In the genomic region with DNA sequence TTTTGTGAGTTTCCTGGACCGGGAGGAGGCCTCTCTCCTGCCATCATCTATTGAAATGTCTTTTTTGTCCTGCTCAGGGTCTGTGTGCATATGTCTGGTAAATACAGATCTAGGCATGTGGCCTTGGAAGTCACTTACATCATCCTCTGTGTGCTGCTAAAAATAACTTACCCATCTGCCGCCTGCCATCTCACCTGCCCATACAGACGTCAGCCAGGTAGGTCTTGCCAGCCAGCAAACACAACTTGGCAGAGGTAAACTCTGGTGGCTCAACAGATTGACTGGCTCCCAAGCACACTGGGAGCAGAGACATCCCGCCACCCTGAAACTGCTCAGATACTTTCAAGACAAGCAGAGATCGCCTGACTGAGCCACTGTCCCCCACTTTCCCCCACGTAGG, we compare ENCODE assay signal across 10 mouse cellular contexts.
"Had no signal": no experiment of that assay in that cellular context is flagged by ENCODE, and none has a peak within 500 bp of the region (broad histone marks: within the 10 kb centered on the region; RNA-seq: fewer than 3 reads in every experiment).

No protein-coding gene starts in this region.

- H3K27me3 ChIP-seq: limb, embryonic 15.5 days; midbrain, embryonic 12.5 days had no signal

- H3K4me3 ChIP-seq: limb, embryonic 15.5 days; midbrain, embryonic 12.5 days had no signal

- DNase-seq: kidney, adult 2 months; kidney, postnatal 25 days; lung, adult 18-20 months; right cerebral cortex, adult 18-20 months; thymus, adult 18-20 months; thymus, postnatal 14 days had no signal

- H3K4me2 ChIP-seq: limb, embryonic 15.5 days; midbrain, embryonic 12.5 days had no signal

- H3K27ac ChIP-seq: limb, embryonic 15.5 days; liver, embryonic 14.5 days; midbrain, embryonic 12.5 days; stomach, postnatal 0 days had no signal

- H3K9ac ChIP-seq: limb, embryonic 15.5 days; liver, embryonic 14.5 days; midbrain, embryonic 12.5 days had no signal

- H3K4me1 ChIP-seq: limb, embryonic 15.5 days; midbrain, embryonic 12.5 days had no signal

- H3K9me3 ChIP-seq: limb, embryonic 15.5 days; midbrain, embryonic 12.5 days had no signal

- H3K36me3 ChIP-seq: limb, embryonic 15.5 days; midbrain, embryonic 12.5 days had no signal
